Mouse (Mus musculus): ENCODE measurements around the gene 2510009E07Rik.

- TF ChIP-seq POLR2A (IDR thresholded peaks at IDR 0.05; ENCODE audit: borderline replicate concordance, extremely low read depth, low read depth, low read length) (no peak), CTCF (IDR thresholded peaks at IDR 0.05; ENCODE audit: insufficient read depth, low read length) (peak; percentile 28; the same call in 1 of the 2 replicates)
Observed at GRCm38 (mm10) chr16:21727897-21728364, 33.5 kb upstream of the 2510009E07Rik start.
